Mouse (Mus musculus) intestine, embryonic 14.5 days (tissue): Measurements from ENCODE around the gene Eif3d. TPM values are rescaled to one million over a fixed set of nuclear protein-coding genes. Genes with fewer than 3 reads are reported as not detected.

Experiments used
- ATAC-seq: fragments of 200-750 bp; cut with Nextera tagmentation; replicated peaks from 2 replicates; pipeline ENCODE4 v1.8.0; 2017; ENCODE audit warnings: low read depth, moderate number of reproducible peaks, moderate TSS enrichment, moderate library complexity; ENCODE audit not compliant: low FRiP score, low TSS enrichment
- DNase-seq: peaks from one replicate; pipeline ENCODE4 v3.0.0-alpha.2; 2018; ENCODE audit warnings: low spot score
- H3K27ac ChIP-seq: fragments of 300-500 bp; sonication (generic); 2 replicates; pipeline ENCODE4 v1.5.1; 2014; ENCODE audit warnings: low read depth, mild to moderate bottlenecking, control low read depth
- H3K27me3 ChIP-seq: fragments of 300-500 bp; sonication (generic); replicated peaks from 2 replicates; pipeline ENCODE4 v1.6.1; 2014; ENCODE audit warnings: low read length, control low read depth; ENCODE audit not compliant: control insufficient read depth, insufficient read depth
- H3K36me3 ChIP-seq: fragments of 300-500 bp; sonication (generic); 2 replicates; pipeline ENCODE4 v1.6.1; 2014; ENCODE audit warnings: low read length, control low read depth; ENCODE audit not compliant: control insufficient read depth, insufficient read depth
- H3K4me1 ChIP-seq: fragments of 300-500 bp; sonication (generic); replicated peaks from 2 replicates; pipeline ENCODE4 v1.6.1; 2014; ENCODE audit warnings: low read length, control low read depth, mixed read lengths; ENCODE audit not compliant: control insufficient read depth, insufficient read depth
- H3K4me2 ChIP-seq: fragments of 300-500 bp; sonication (generic); 2 replicates; pipeline ENCODE4 v1.6.1; 2014; ENCODE audit warnings: low read length
- H3K4me3 ChIP-seq: fragments of 300-500 bp; sonication (generic); 2 replicates; pipeline ENCODE4 v1.5.1; 2014; ENCODE audit warnings: low read depth, low read length, control low read depth, mixed read lengths
- H3K9ac ChIP-seq: fragments of 300-500 bp; sonication (generic); 2 replicates; pipeline ENCODE4 v1.6.1; 2014; ENCODE audit warnings: mild to moderate bottlenecking, low read length
- H3K9me3 ChIP-seq: fragments of 300-500 bp; sonication (generic); 2 replicates; pipeline ENCODE4 v1.6.1; 2016; ENCODE audit warnings: low read length, control low read depth; ENCODE audit not compliant: control insufficient read depth
- WGBS: fragments of 180-500 bp; shearing (Covaris S2); extraction: QIAGEN DNeasy Blood & Tissue Kit; methylation state at CpG from one replicate; pipeline ENCODE4 v1.1.7; 2014; 5-methylcytosine and 5-hydroxymethylcytosine counted together
- polyA plus RNA-seq: library from polyadenylated mRNA; unstranded; fragments of >200 nt; fragmentation: Nextera tagmentation; extraction: Ambion mirVana; gene quantifications from 2 replicates; pipeline ENCODE4 v1.2.1, GENCODE M21; 2014

Eif3d gene
- polyA plus RNA-seq, 1 experiment from 2014 or later: 224 TPM

- Histone ChIP-seq H3K27me3 (no peaks in the 10 kb centered on the region), H3K27ac (no peak overlapping the region), H3K4me1 (peaks cover 6% of the 10 kb centered on the region; the same call in 1 of the 2 replicates), H3K9me3 (no peaks in the 10 kb centered on the region), H3K4me2 (peak overlapping the region; percentile 73), H3K4me3 (peak overlapping the region; percentile 73), H3K9ac (no peak overlapping the region), H3K36me3 (peaks cover 19% of the 10 kb centered on the region)
- 50% methylated on average over 8 of the region's 8 CpGs for WGBS
- DNase-seq (no peak), ATAC-seq (no peak)
Observed at GRCm38 (mm10) chr15:77929804-77930203, 40.8 kb downstream of the Eif3d start.

GRCm38 (mm10) chr15:77928673-77929331 is 41.8 kb downstream of the Eif3d start, which contains the start of gene Txn2:
Txn2 (minus strand) TSS chr15:77929006.
- Histone ChIP-seq H3K4me2 (peak within 1 kb of the TSS; percentile 73), H3K4me1 (peaks cover 6% of the 10 kb centered on the region; the same call in 1 of the 2 replicates), H3K9me3 (no peaks in the 10 kb centered on the region), H3K9ac (peak within 1 kb of the TSS; percentile 71), H3K27me3 (no peaks in the 10 kb centered on the region), H3K27ac (peak within 1 kb of the TSS; percentile 75), H3K36me3 (peaks cover 29% of the 10 kb centered on the region), H3K4me3 (peak within 1 kb of the TSS; percentile 73)
- peak; percentile 94 for ATAC-seq
- DNase-seq: peak; percentile 96
- 0% methylated on average over 34 of the region's 34 CpGs for WGBS

- ATAC-seq (no peak), DNase-seq (no peak)
- WGBS: 30% methylated on average over 4 of the region's 4 CpGs
- Histone ChIP-seq H3K4me2 (peak overlapping the region; percentile 73), H3K36me3 (peaks cover 37% of the 10 kb centered on the region), H3K4me1 (peaks cover 6% of the 10 kb centered on the region; the same call in 1 of the 2 replicates), H3K9me3 (no peaks in the 10 kb centered on the region), H3K4me3 (peak overlapping the region; percentile 73), H3K27ac (peak overlapping the region; percentile 75), H3K27me3 (no peaks in the 10 kb centered on the region), H3K9ac (peak overlapping the region; percentile 71)
Observed at GRCm38 (mm10) chr15:77928091-77928490, 42.5 kb downstream of the Eif3d start.

- ATAC-seq: no peak
- 93% methylated on average over 5 of the region's 5 CpGs for WGBS
- no peak for DNase-seq
- Histone ChIP-seq H3K27ac (no peak overlapping the region), H3K4me2 (no peak overlapping the region), H3K27me3 (no peaks in the 10 kb centered on the region), H3K9ac (no peak overlapping the region), H3K4me1 (peaks cover 6% of the 10 kb centered on the region; the same call in 1 of the 2 replicates), H3K9me3 (no peaks in the 10 kb centered on the region), H3K4me3 (no peak overlapping the region), H3K36me3 (peaks cover 48% of the 10 kb centered on the region)
Observed at GRCm38 (mm10) chr15:77926921-77927320, 43.7 kb downstream of the Eif3d start.

- Histone ChIP-seq H3K36me3 (peaks cover 64% of the 10 kb centered on the region), H3K27ac (no peak overlapping the region), H3K9me3 (no peaks in the 10 kb centered on the region), H3K4me2 (no peak overlapping the region), H3K9ac (no peak overlapping the region), H3K4me1 (peaks cover 6% of the 10 kb centered on the region; the same call in 1 of the 2 replicates), H3K4me3 (no peak overlapping the region), H3K27me3 (no peaks in the 10 kb centered on the region)
- no peak for ATAC-seq
- 97% methylated on average over 2 of the region's 2 CpGs for WGBS
- DNase-seq: no peak
Observed at GRCm38 (mm10) chr15:77925195-77925594, 45.4 kb downstream of the Eif3d start.

- no peak overlapping the region for H3K4me2 ChIP-seq
- no peaks in the 10 kb centered on the region for H3K27me3 ChIP-seq
- 0 out of 2 replicates have a peak, but pooled peaks cover 6% of the 10 kb centered on the region for H3K4me1 ChIP-seq
- ATAC-seq (no peak), DNase-seq (no peak)
- no peaks in the 10 kb centered on the region for H3K9me3 ChIP-seq
- no peak overlapping the region for H3K9ac ChIP-seq
- H3K36me3 ChIP-seq: peaks cover 81% of the 10 kb centered on the region
- no peak overlapping the region for H3K4me3 ChIP-seq
- 70% methylated on average over 9 of the region's 9 CpGs for WGBS
- no peak overlapping the region for H3K27ac ChIP-seq
Observed at GRCm38 (mm10) chr15:77923267-77924035, 47.2 kb downstream of the Eif3d start.

GRCm38 (mm10) chr15:77922710-77923109 is 47.9 kb downstream of the Eif3d start:
- ATAC-seq: no peak
- Histone ChIP-seq H3K9ac (no peak overlapping the region), H3K27ac (no peak overlapping the region), H3K4me3 (no peak overlapping the region), H3K9me3 (no peaks in the 10 kb centered on the region), H3K27me3 (no peaks in the 10 kb centered on the region), H3K4me1 (0 out of 2 replicates have a peak, but pooled peaks cover 2% of the 10 kb centered on the region), H3K4me2 (no peak overlapping the region), H3K36me3 (peaks cover 83% of the 10 kb centered on the region)
- no peak for DNase-seq
- WGBS: 86% methylated on average over 9 of the region's 9 CpGs

- DNase-seq (no peak), ATAC-seq (no peak)
- Histone ChIP-seq H3K4me2 (no peak overlapping the region), H3K27me3 (no peaks in the 10 kb centered on the region), H3K9me3 (no peaks in the 10 kb centered on the region), H3K27ac (no peak overlapping the region), H3K4me1 (no peaks in the 10 kb centered on the region), H3K36me3 (peaks cover 74% of the 10 kb centered on the region), H3K9ac (no peak overlapping the region), H3K4me3 (no peak overlapping the region)
- 84% methylated on average over 6 of the region's 6 CpGs for WGBS
Observed at GRCm38 (mm10) chr15:77921636-77922035, 49.0 kb downstream of the Eif3d start.
